Mouse (Mus musculus): ENCODE data around the gene Rcan2.
"Not testable (repeated sequence)": the region's sequence is repeated elsewhere in the genome, so short reads cannot be mapped to it uniquely, and the experiment has no call there.

Rcan2 gene

DNA sequence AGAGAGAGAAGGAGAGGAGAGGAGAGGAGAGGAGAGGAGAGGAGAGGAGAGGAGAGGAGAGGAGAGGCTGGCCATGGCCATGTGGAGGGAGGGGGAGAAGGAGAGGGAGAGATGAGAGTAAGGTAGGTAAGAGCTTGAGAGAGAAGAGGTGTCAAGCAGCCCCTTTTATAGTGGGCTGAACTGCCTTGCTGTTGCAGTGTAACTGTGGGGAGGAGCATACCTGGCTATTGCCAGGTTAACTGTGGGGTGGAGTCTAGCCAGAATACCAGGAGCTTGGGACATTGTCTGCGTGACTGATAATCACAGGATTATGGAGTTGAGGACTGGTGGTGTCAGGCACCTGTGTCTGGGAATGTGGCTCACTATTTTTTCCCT is 24.2 kb downstream of the Rcan2 start:
- DNase-seq (ENCODE audit: low read depth), result not testable (repeated sequence)

DNA sequence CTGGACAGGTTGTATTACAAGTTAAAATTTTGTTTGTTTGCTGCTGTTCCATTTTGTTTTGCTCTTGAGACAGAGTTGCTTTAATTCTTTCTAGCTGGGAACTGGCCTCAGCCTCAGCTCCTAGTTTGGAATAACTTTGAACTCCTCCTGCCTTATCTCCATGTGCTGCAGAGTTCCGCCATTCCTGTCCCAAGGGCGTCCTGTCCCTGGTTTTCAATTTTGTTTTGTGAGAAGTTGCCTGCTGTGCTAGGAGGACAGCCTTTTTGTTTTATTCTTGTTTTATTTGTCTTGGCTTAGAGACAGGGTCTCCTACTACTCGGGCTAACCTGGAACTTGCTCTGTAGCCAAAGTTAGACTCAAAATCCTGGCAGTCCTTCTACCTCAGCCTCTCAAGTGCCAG is 26.1 kb downstream of the Rcan2 start:
- no peak for DNase-seq (ENCODE audit: low read depth)

DNA sequence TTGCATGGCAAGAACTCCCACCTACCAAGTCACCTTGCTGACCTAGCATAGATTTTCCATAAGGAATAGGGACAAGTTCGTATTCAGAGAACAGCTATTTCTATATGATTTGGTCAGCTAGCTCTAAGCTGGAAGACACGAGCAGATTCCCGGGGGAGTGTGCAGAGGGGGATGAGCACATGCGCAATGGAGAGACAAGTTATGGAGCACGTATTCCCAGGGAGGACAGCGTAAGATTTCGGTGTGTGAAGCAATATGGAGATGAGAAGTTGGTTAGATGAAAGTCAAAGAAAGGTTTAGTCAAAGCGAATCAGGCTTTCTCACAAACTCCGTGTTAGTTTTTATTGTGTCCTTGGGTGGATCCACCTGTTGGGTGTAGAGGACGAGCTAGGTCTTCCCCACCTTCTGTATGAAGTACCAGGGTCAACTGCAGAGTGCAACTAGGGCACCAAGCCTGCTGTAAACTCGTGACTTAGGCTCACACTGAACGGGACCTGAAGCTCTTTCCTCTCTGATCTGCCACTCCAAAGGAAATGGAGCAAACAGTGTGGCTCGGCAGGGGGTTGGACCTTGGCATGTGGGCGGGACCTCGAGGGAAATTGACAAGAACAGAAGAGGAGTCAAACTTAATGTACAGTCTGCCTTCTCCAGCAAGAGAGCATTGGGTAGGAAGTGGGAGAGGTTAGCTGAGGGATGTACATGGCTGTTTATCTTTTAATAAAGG is 31.4 kb downstream of the Rcan2 start:
- DNase-seq (ENCODE audit: low read depth), result no peak

DNA sequence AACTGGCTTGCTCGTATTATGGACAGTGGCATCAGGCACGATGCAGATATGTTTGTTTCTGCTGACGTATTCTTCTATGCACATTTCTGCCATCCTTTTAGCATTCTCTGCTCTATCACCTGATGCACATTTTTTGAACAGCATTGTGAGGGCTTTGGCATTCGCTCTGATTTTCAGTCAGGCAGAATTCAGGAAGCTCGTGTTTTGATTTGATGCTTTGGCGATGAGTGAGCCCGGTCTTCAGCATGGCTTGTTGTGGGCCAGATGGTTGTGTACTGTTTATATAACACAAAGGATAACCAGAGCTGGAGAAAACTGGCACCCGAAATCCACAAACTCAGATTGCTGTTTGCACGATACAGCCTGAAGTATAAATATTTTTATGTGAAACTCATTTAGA is 39.1 kb downstream of the Rcan2 start:
- no peak for DNase-seq (ENCODE audit: low read depth)

DNA sequence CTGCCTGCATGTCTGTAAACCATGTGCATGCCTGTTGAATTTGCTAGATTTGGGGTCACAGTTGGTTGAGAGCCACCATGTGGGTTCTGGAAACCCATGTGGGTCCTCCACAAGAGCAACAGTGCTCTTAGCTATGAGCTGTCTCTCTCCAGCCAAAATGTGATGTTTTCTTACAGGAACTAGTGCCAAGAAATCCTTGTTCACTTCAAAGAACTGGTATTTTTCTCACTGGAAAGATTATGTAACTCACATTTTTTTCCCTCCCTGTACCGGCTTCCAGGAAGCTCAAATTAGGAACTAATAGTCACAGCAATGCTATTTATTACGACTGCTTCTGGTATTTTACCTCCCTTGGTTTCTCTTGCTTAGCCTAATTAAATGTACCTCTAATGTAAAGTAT is 45.6 kb downstream of the Rcan2 start:
- peak; percentile 63 for DNase-seq (ENCODE audit: low read depth)

DNA sequence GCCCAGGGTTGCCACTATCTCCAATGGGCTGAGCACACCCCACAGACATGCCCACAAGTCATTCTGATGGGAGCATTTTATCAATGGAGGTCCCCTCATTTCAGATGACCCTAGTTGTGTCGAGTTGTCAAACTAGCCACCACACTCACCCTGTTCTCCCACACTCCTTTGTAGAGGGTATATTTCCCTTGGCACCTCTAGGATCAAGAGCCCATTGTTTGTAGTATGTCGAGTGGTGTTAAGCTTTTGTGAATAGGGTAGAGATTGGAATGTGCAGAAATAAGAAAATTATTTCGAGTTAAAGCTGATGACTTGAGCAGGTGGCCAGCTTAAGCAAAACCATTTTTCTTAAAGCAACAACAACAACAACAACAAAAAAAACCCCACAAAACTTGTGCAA is 47.8 kb downstream of the Rcan2 start:
- DNase-seq (ENCODE audit: low read depth), result no peak

DNA sequence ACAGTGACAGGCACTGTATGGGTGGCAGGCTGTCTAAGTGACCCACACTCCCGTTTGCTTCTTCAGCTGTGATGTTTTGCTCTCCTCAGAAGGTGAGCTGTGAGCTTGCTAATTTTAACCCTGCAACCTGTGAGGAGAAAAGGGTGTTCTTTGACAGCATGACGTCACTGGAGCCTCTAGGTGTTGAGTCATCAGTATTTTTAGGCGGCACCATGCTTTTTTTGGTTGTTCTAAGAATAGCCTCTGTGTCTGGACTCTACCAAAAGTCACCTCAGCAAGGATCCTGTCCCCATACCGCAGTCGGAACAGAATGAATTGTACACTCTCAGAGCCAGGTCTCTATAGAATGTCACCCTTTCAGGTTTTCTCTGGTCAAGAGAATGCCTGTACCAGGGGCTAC is 54.0 kb downstream of the Rcan2 start:
- DNase-seq (ENCODE audit: low read depth), result no peak

DNA sequence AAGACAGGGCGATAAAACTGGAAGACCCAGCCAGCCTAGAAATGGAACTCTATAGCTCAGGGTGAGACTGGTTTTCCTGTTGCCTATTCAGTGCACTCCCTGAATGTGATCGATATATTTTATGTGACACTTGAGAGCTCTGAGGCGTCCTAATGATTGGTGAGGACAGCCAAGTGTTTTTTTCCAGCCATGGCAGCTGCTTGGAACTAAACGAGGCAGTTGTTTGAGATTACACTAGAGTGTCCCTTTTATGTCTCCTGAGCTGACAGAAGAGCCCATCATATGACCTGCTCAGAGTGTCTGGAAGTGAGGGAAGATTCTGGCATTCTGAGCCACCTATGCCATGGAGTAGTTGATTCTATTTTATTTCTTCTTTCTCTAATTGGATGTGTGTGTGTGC is 54.9 kb downstream of the Rcan2 start:
- no peak for DNase-seq (ENCODE audit: low read depth)

DNA sequence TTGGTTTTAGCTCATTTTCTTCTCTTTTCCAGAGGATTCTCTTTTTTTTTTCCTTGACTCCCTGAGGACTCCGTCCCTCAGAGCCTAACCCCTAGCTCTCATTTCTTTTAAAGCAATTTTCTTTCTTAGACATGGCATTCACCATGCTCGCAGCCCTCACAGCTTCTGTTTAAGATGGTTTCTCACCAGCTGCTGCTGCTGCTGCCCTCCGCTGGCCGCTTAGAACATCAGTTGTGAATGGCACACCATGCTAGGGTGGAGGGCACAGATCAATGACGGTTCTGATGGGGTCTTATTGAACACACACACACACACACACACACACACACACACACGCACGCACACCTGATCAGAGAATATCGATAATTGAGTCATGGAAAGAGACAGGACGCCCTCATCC is 67.7 kb downstream of the Rcan2 start:
- no peak for DNase-seq (ENCODE audit: low read depth)

DNA sequence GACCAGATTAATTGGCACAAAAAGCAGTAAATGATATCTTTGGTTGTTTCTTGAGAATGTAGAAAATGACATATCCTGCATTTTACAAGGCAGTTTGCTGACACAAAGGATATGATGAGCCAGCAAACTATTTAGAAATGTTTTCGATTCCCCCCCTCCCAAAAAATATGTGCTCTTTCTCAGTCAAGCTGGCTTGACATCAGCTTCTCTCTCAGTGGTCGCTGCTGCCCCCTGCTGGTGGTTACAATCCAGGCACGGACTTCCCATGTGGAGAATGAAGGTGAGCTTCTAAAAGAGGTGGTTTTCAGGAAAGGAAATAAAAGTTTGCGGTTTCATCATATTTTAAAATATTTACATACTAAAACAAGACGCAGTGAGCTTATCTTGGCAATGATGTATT is 68.5 kb downstream of the Rcan2 start:
- peak; percentile 28 for DNase-seq (ENCODE audit: low read depth)

DNA sequence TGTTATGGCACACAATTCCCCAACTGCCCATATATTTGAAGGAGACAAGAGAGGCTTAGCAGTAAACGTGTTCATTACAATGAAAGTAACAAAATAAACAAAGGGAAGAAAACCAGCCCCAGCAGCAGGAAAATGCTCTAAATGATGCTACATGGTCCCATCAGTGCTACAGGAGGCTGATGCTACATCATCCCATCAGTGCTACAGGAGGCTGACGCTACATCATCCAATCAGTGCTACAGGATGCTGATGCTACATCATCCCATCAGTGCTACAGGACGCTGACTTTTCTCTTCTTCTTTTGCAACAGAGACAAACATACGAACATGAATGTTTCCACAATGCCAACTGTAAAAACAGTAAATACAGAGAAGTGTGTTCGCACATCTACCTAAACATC is 73.3 kb downstream of the Rcan2 start:
- DNase-seq (ENCODE audit: low read depth), result no peak

DNA sequence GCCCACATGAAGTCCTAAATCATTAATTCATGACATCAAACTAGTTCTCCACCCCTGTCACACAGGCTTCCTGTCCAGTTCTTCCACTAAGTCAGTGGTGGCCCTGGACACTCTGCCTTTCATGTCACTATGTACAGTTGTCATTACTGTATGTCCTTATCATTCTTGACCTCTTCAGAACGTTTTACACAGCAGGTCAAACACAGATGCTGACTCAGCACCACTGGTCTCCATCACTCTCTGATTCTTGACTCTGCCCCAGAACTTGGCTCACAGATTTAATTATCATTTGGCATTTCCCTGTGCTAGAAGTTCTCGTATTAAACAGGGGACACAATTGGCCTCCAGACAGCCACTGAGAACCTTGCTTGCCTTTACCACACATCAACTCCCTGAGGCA is 76.3 kb downstream of the Rcan2 start:
- no peak for DNase-seq (ENCODE audit: low read depth)

DNA sequence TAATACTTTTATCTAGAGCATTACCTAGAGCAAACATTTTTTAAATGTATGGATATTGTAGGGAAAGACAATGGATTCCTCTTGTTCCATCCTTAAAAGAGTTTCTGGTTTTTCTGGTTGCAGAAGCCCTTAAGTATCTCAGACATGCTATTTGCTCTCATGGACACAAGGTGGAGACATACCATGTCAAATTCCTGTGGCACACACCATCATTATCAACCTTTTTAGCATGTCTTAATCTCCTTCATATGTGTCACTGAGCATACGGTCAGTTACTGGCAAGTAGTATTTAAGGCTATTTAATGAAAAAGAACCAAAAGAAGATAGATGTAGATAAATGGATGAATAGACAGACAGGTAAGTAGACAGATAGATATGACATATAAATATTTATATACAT is 81.9 kb downstream of the Rcan2 start:
- DNase-seq (ENCODE audit: low read depth), result peak; percentile 40

DNA sequence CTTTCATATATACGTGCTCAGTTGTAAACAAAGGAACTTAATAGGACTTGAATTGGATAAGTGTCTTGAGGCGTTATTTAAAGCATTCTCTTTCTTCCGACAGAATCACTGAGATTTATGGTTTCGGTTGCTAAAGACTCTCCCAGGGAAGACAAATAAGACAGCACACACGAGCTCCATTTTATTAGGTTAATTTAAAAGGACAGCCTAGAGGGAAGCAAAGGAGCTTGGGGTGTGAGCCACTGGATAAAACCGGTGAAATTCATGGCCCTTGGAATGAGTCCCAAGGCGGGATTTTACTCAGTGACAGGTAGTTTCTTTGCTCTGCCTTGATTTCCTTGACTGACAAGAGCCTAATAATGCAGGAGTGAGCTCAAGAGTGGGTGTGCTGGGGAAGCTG is 85.1 kb downstream of the Rcan2 start:
- DNase-seq (ENCODE audit: low read depth), result no peak

DNA sequence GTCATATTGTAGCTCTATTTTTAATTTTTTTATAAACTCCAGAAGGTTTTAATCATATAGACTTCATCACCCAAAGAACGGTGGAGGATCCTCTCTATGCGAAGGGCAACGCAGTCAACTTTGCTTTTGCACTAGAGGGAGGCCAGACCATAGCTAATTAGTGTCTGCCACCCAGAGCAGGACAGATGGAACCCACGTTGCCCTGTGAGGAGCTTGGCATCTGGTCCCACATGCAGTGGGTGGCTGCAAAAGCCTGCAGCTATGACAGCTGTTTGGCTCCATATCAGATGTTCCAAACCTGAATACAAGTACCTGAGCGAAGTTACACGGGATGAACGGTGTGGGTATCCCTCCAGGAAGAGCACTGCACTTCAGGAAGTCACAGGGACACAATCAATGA is 86.8 kb downstream of the Rcan2 start:
- no peak for DNase-seq (ENCODE audit: low read depth)

DNA sequence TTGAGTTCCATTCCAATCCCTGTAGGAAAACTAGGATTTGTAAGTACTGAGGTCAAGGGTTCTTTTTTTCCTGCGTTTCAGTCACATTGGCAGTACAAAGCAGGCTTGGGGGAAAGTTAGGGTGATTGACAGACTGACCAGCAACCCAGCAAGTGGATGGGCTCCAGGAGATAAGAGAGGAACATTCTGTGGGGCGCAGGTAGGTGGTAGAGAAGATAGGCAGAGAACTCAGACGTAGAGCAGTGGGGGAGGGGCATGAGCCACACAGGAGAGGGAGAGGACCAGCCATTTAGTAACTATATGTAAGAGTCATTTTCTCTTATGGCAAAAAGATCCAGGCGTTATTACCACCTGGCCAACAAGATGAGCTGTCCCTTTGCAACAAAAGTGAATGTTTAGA is 96.2 kb downstream of the Rcan2 start:
- no peak for DNase-seq (ENCODE audit: low read depth)

DNA sequence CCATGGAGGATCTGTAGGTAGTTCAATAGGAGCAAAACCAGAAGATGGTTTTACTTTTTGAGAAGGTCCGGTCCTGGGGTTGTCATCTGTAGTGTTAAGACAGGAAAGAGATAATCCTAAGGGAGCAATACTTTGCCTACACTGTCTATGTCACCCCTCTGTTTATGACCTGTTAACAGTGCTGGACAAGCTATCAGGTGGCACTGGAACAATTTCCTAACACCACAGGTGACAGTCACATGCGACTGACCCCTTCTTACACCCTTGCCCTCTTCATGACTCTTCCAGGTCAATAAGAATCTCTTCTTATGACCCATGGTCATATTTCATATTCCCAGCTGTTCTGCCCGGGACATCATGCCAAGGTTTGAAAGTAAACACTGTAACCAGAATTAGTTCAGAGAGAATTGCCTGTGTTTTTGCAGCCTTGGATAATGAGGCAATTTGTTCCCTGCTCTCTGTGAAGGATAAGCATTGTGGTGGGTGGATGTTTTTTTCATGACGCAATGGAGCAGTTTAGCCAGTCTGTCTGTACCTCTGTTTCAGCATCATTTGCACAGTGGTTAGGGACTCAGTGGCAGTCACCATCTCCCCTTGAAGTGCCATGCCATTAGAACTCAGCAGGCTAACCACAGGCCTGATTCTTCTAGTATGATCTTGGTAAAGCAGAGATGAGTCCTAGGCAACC is 98.4 kb downstream of the Rcan2 start:
- DNase-seq (ENCODE audit: low read depth), result no peak

DNA sequence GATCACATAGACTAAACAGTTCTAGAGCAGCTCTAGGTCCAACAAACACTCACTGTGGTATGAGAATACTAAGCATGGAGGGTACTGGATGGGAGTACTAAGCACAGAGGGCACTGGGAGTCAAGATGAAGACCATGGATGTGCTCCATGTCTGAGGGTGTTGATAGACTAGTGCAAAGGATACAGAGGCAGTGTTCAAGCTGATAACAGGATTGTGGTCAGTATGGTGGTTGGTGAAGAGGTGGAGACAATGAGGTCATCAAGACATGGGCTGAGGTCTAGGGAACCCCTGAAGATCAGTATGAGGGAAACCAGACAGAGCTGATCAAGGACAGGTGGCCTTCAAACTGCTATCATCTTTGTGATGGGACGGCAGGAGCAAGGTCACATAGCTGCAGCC is 99.0 kb downstream of the Rcan2 start:
- no peak for DNase-seq (ENCODE audit: low read depth)

DNA sequence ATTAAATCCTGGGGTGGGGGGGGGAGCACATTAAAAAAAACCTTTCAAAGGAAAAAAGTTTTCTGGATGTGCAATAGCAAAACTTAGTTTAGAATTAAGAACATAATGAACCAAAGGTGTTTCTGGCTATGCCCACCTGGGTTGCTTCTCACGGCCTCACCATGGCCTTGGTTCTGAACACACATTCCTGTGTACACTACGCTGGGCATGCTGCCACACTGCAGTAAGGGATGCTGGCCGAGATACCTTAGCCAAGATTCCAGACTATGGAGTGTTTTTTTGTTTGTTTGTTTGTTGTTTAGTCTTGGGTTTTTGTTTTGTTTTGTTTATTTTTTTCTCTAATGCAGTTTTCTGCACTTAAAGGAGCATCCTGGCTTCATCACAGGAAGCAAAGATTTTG is 100.3 kb downstream of the Rcan2 start:
- DNase-seq (ENCODE audit: low read depth), result no peak

DNA sequence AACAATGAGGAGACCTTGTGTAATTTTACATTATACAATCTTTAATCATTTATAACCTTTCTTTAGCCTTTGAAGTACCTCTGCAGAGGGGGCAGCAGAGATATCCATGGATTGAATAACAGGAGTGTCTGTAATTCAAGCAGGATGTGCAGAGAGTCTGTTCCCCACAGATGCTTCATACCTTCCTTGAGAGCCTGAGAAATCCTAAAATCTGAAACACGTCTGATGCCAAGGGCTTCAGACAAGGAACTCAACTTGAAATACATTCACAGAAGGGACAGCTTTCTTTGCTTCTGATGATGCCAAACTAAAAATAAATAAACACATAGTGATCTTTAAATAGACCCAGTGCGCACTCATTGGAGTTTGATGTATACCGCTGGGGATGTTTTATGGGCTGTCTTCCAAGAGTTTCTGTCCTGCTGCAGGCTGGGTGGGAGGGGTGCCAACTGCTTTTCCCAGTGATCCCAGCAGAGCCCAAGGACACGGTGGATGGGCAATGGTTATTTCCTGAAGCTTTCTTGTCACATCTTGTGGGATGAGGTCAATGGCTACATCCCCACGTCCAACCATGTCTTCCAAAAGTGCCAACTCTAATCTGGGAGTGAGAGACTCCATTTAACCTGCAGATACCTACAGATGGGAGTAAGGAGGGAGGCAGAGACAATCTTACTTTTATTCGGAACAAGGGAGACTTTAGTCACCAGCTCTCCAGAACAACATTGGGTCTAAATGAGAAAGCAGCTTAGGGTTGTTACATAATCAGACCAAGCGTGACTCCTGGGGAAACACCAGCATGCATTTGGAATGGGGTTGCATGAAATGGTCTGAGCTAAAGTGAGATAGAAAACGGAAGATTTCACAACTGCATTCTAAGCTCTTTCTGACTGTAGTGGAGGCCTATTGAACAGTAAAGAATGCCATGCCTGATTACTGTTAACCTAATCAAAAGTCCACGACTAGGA is 102.9 kb downstream of the Rcan2 start:
- peak; percentile 29 for DNase-seq (ENCODE audit: low read depth)

DNA sequence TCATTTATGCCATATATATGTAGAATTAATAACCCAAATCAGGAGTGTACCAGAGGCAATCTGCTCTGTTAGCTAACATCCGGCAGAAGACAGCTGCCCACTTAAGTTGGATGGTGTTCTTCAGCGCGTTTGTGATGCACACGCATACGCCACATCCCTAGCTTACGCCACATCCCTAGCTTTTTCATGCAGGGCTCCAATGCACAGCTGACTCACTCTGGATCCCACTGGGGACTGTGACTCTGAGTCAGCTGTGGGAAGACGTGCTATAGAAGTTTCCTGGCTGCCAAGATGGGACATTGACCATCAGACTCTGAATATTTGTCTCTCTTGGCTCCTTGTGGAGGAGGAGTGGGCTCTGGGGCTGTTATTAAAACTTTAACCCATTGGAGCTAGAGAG is 103.7 kb downstream of the Rcan2 start:
- no peak for DNase-seq (ENCODE audit: low read depth)

DNA sequence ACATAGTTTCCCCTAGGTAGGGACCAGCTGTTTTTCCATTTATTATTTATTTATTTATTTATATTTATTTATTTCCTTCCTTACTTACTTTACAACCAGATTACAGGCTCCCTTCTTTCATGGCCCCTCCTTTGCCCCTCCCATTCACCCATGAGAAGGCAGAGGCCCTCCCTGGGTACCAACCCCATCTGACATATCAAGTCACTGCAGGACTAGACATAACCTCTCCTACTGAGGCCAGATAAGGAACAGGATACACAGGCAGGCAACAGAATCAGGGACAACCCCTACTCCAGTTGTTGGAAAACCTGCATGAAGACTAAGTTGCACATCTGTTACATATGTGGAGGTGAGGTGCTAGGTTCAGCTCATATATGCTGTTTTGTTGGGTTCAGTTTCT is 105.6 kb downstream of the Rcan2 start:
- DNase-seq (ENCODE audit: low read depth), result no peak

DNA sequence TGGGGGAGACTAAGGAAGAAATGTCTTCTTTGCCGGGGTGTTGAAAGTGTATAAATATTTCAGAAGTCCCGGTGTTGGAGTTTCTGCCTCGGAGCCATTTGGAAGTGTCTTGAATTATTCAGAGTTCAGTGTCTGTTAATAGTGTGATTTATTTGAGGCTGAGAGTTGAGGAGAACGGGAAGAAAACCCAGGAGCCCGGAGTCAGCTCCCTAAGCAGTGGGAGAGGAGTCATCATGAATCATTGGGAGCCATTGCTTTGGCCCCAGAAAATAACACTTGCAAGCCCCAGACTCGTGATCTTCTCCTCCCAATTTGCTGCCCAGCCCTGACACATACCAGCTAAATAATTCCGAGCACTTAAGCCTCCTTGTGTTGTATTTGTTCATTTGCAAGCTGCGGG is 115.0 kb downstream of the Rcan2 start:
- DNase-seq (ENCODE audit: low read depth), result no peak
